In genomic region chr4:120909558-120910150, GRCm38 (mm10) we compare ENCODE assay signal across 8 mouse cellular contexts. TPM values are rescaled to one million over a fixed set of nuclear protein-coding genes. Genes with fewer than 3 reads are reported as not detected.
DNase-seq lines count a peak whose midpoint lies in the region.

No protein-coding gene starts in this region.

- DNase-seq in adrenal gland, adult 18-20 months (ENCODE audit: low spot score in 2 of 2): peak; percentile 39 to 58
- DNase-seq in adrenal gland, adult 8-10 months: no peak
- peak; percentile 69 for DNase-seq in MN1 (ENCODE audit: low spot score)
- DNase-seq in cerebellum, adult 9-10 months: peak; percentile 82
- DNase-seq in heart, adult 18-20 months: peak; percentile 30 to 74
- peak; percentile 76 for DNase-seq in kidney, postnatal 10 days
- peak; percentile 66 for DNase-seq in lung, postnatal 10 days
- peak; percentile 91 for DNase-seq in retina, postnatal 1 day

RNA-seq across cellular contexts. Expression of gene Exo5, which starts 15.2 kb away (rescaled TPM):
- total RNA-seq in adrenal gland, adult 18-20 months (2021): 1 to 10 TPM; 8.2 to 8.8 TPM
- total RNA-seq in adrenal gland, adult 8-10 months (2022): 10 to 100 TPM in 2 of 4 experiments, 1 to 10 TPM in 2; 7.9 to 13.4 (median 10.7) TPM
- 1 to 10 TPM; 1.9 to 2.0 TPM for total RNA-seq in heart, adult 18-20 months (2021)

RNA-seq across cellular contexts. Expression of gene Zfp69, which starts 41.8 kb away (rescaled TPM):
- total RNA-seq in adrenal gland, adult 18-20 months (2021): 1 to 10 TPM; 1.4 to 1.7 TPM
- 1 to 10 TPM; 1.5 to 3.4 (median 2.9) TPM for total RNA-seq in adrenal gland, adult 8-10 months (2022)
- total RNA-seq in heart, adult 18-20 months (2021): 1 to 10 TPM in 1 of 2 experiments, under 1 TPM in 1; 0.75 to 1.1 TPM

RNA-seq across cellular contexts. Expression of gene Rims3, which starts 55.0 kb away (rescaled TPM):
- total RNA-seq in adrenal gland, adult 18-20 months (2021): 1 to 10 TPM; 9.2 to 10.0 TPM
- total RNA-seq in adrenal gland, adult 8-10 months (2022): 10 to 100 TPM; 10.5 to 20.5 (median 15.0) TPM
- total RNA-seq in heart, adult 18-20 months (2021): under 1 TPM in 1 of 2 experiments, not detected in 1; 0.05 TPM

Comparison
In these comparisons a context has a peak if more than half of its experiments do, and no peak if none do; other contexts are left out.
1. RNA of gene Rims3, which starts 55.0 kb away (total RNA-seq): 10.5 to 20.5 TPM in adrenal gland, adult 8-10 months and 9.2 to 10.0 TPM in adrenal gland, adult 18-20 months; 0.05 TPM in heart, adult 18-20 months; every median in the first group is over 4 times any median in the second.